Comparison of ENCODE assay signal across 21 mouse cellular contexts in genomic region chr11:8829561-8829960, GRCm38 (mm10).
"Had no signal": no experiment of that assay in that cellular context is flagged by ENCODE, and none has a peak within 500 bp of the region (broad histone marks: within the 10 kb centered on the region; RNA-seq: fewer than 3 reads in every experiment).

No protein-coding gene starts in this region.

- H3K9me3 ChIP-seq: hindbrain, embryonic 13.5 days; hindbrain, embryonic 15.5 days; limb, embryonic 10.5 days; limb, embryonic 12.5 days; liver, embryonic 13.5 days; liver, embryonic 15.5 days had no signal

- H3K9ac ChIP-seq: hindbrain, embryonic 13.5 days; hindbrain, embryonic 15.5 days; limb, embryonic 12.5 days; liver, embryonic 13.5 days; liver, embryonic 15.5 days; liver, postnatal 0 days had no signal

- H3K4me2 ChIP-seq: hindbrain, embryonic 13.5 days; hindbrain, embryonic 15.5 days; limb, embryonic 12.5 days; liver, embryonic 11.5 days; liver, embryonic 13.5 days had no signal

- ATAC-seq: hindbrain, postnatal 0 days; liver, postnatal 0 days had no signal

- H3K36me3 ChIP-seq: hindbrain, embryonic 13.5 days; hindbrain, embryonic 15.5 days; limb, embryonic 10.5 days; limb, embryonic 12.5 days; liver, embryonic 13.5 days; liver, embryonic 15.5 days had no signal

- DNase-seq: gastrocnemius, postnatal 14 days; gastrocnemius, postnatal 36 days; heart, adult 2 months; heart, postnatal 10 days; kidney, adult 11 months; kidney, adult 2 months; kidney, adult 9 months; kidney, postnatal 10 days; kidney, postnatal 36 days; layer of hippocampus, adult 9-11 months; layer of hippocampus, postnatal 36 days; liver; liver, embryonic 13.5 days; liver, postnatal 0 days had no signal

- H3K4me3 ChIP-seq: heart, adult 2 months; hindbrain, embryonic 13.5 days; hindbrain, embryonic 15.5 days; limb, embryonic 10.5 days; limb, embryonic 12.5 days; liver, embryonic 13.5 days; liver, embryonic 15.5 days had no signal

- H3K4me1 ChIP-seq: hindbrain, embryonic 13.5 days; hindbrain, embryonic 15.5 days; liver, embryonic 13.5 days; liver, embryonic 15.5 days had no signal

- H3K27me3 ChIP-seq: hindbrain, embryonic 13.5 days; hindbrain, embryonic 15.5 days; limb, embryonic 12.5 days; liver, embryonic 13.5 days; liver, embryonic 15.5 days had no signal

- H3K27ac ChIP-seq: heart, adult 2 months; hindbrain, embryonic 13.5 days; hindbrain, embryonic 15.5 days; hindbrain, postnatal 0 days; limb, embryonic 10.5 days; limb, embryonic 12.5 days; liver, embryonic 13.5 days; liver, embryonic 15.5 days had no signal
